Mouse (Mus musculus) ES-Bruce4 (cell line): ENCODE measurements around the gene Kcnj10. TPM values are rescaled to one million over a fixed set of nuclear protein-coding genes. Genes with fewer than 3 reads are reported as not detected.

Experiments used
- H3K27ac ChIP-seq: 2 replicates; pipeline ENCODE4 v1.5.1; 2012; ENCODE audit warnings: low read length, inconsistent platforms; ENCODE audit not compliant: insufficient read depth
- H3K27me3 ChIP-seq: 2 replicates; pipeline ENCODE4 v1.6.1; 2012; ENCODE audit warnings: mild to moderate bottlenecking, low read length, inconsistent platforms; ENCODE audit not compliant: control insufficient read depth, poor library complexity, insufficient read depth, severe bottlenecking
- H3K36me3 ChIP-seq: 2 replicates; pipeline ENCODE4 v1.6.1; 2012; ENCODE audit warnings: inconsistent platforms, mild to moderate bottlenecking, low read length, moderate library complexity; ENCODE audit not compliant: control insufficient read depth, poor library complexity, insufficient read depth, severe bottlenecking
- H3K4me1 ChIP-seq: one replicate; pipeline ENCODE4 v1.8.1; 2011; ENCODE audit warnings: low read length; ENCODE audit not compliant: control insufficient read depth, insufficient read depth
- H3K4me3 ChIP-seq: 2 replicates; pipeline ENCODE4 v1.5.1; 2011; ENCODE audit warnings: low read depth, mild to moderate bottlenecking, low read length
- H3K9ac ChIP-seq: 2 replicates; pipeline ENCODE4 v1.6.1; 2012; ENCODE audit warnings: low read depth, mild to moderate bottlenecking, inconsistent platforms; ENCODE audit not compliant: poor library complexity, severe bottlenecking
- H3K9me3 ChIP-seq: replicated peaks from 2 replicates; pipeline ENCODE4 v1.6.1; 2012; ENCODE audit warnings: mild to moderate bottlenecking, low read length, inconsistent platforms; ENCODE audit not compliant: control insufficient read depth, poor library complexity, insufficient read depth, severe bottlenecking
- CTCF ChIP-seq: IDR thresholded peaks from one replicate; pipeline ENCODE4 v1.8.1; 2011; ENCODE audit warnings: low read depth, low read length
- EP300 ChIP-seq: IDR thresholded peaks from 2 replicates; pipeline ENCODE4 v1.6.1; 2011; ENCODE audit warnings: low read depth, low read length; ENCODE audit not compliant: insufficient read depth
- POLR2A ChIP-seq: IDR thresholded peaks from one replicate; pipeline ENCODE4 v1.8.1; 2011; ENCODE audit warnings: low read length; ENCODE audit not compliant: insufficient read depth
- polyA plus RNA-seq: library from polyadenylated mRNA; stranded (reverse); fragments of >200 nt; gene quantifications from 2 replicates; pipeline ENCODE4 v1.2.4, GENCODE M21; 2011; ENCODE audit warnings: low read depth; ENCODE audit not compliant: missing spikeins, insufficient read depth, insufficient read length

Gene Kcnj10
- polyA plus RNA-seq, 1 experiment: 1.0 TPM

DNA sequence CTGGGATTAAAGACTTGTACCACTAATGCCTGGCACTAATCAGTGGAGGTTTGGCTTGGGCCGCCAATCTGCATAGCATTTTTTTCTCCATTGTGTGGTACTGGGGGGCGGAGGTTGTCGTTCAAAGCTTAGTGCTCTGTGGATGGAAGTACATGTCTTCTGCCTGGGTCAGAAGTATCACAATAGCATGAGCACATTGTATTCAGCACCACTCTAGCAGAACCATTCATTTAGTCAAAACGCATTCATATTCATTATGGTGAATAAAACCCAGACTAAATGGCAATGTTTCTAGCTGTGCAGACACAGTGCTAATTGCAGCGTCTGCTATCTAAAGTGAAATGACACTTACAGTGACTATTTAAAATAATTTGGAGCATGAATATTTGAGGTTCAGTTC, 46.2 kb downstream of the Kcnj10 start:
- TF ChIP-seq CTCF: no peak
- TF ChIP-seq POLR2A: no peak
- TF ChIP-seq EP300: no peak
- no peaks in the 10 kb centered on the region for H3K27me3 ChIP-seq
- no peak overlapping the region for H3K27ac ChIP-seq
- no peaks in the 10 kb centered on the region for H3K4me1 ChIP-seq
- H3K36me3 ChIP-seq: no peaks in the 10 kb centered on the region
- H3K9me3 ChIP-seq: no peaks in the 10 kb centered on the region
- H3K9ac ChIP-seq: no peak overlapping the region
- H3K4me3 ChIP-seq: no peak overlapping the region

GRCm38 (mm10) chr1:172390769-172391168, 49.8 kb downstream of the Kcnj10 start:
- Histone ChIP-seq H3K4me1 (no peaks in the 10 kb centered on the region), H3K27me3 (no peaks in the 10 kb centered on the region)
- TF ChIP-seq EP300: no peak
- TF ChIP-seq CTCF: no peak
- no peak for TF ChIP-seq POLR2A

DNA sequence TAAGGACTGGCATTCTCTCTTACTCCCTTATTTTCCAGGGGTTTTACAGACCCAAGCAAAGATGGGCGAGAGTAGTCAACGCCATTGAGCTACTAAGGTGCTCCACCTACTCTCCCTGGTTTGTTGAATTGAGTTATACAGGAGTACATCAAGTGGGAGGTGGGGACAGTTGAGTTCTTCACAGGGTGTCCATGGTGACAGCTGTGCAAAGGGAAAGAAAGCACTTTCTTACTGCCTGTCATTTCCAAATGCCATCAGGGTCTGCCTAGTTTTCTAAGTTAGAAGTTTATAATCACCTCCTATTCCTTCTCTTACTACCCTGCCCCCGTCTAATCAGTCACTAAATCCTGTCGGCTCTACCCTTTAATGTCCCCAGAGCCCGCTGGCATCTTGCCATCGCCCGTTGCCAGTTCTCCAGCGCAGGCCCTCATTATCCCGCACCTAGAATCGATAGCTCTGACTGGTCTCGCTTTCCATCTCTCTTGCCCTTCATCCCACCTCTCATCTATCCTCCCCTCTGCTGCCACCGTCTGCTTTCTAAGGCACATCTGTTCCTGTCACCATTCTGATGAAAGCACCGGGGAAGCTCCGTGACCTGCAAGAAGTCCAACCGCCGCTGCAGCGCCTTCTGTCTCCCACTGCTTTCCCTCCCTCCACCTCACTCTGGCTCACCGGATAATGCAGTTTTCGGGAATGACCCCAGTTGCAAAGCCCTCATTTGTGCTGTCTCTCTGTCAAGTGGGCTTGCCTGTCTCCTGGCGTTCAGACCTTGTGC, 51.0 kb downstream of the Kcnj10 start:
- Histone ChIP-seq H3K9ac (no peak overlapping the region), H3K27ac (no peak overlapping the region), H3K36me3 (no peaks in the 10 kb centered on the region), H3K4me3 (no peak overlapping the region), H3K9me3 (peaks cover 5% of the 10 kb centered on the region), H3K27me3 (no peaks in the 10 kb centered on the region), H3K4me1 (no peaks in the 10 kb centered on the region)
- no peak for TF ChIP-seq CTCF

More at GRCm38 (mm10) chr1:172390769-172391168, 49.8 kb downstream of the Kcnj10 start:
- no peaks in the 10 kb centered on the region for H3K36me3 ChIP-seq
- peaks cover 5% of the 10 kb centered on the region for H3K9me3 ChIP-seq
- no peak overlapping the region for H3K4me3 ChIP-seq
- no peak overlapping the region for H3K27ac ChIP-seq
- H3K9ac ChIP-seq: no peak overlapping the region

GRCm38 (mm10) chr1:172392643-172393170, 51.7 kb downstream of the Kcnj10 start:
- Histone ChIP-seq H3K9ac (no peak overlapping the region), H3K9me3 (peaks cover 5% of the 10 kb centered on the region), H3K36me3 (no peaks in the 10 kb centered on the region), H3K27me3 (no peaks in the 10 kb centered on the region), H3K4me3 (no peak overlapping the region), H3K27ac (no peak overlapping the region), H3K4me1 (no peaks in the 10 kb centered on the region)
- no peak for TF ChIP-seq CTCF
- TF ChIP-seq POLR2A: no peak
- TF ChIP-seq EP300: no peak

GRCm38 (mm10) chr1:172393739-172394138, 52.7 kb downstream of the Kcnj10 start:
- H3K4me1 ChIP-seq: no peaks in the 10 kb centered on the region
- H3K9ac ChIP-seq: no peak overlapping the region
- TF ChIP-seq POLR2A (no peak), CTCF (no peak), EP300 (no peak)

GRCm38 (mm10) chr1:172396996-172397752, 56.2 kb downstream of the Kcnj10 start:
- Histone ChIP-seq H3K9ac (no peak overlapping the region), H3K4me3 (no peak overlapping the region), H3K27ac (no peak overlapping the region), H3K9me3 (peaks cover 5% of the 10 kb centered on the region), H3K27me3 (no peaks in the 10 kb centered on the region), H3K4me1 (no peaks in the 10 kb centered on the region), H3K36me3 (no peaks in the 10 kb centered on the region)
- TF ChIP-seq CTCF: no peak
- TF ChIP-seq POLR2A: no peak
- no peak for TF ChIP-seq EP300

More at GRCm38 (mm10) chr1:172393739-172394138, 52.7 kb downstream of the Kcnj10 start:
- Histone ChIP-seq H3K9me3 (peaks cover 5% of the 10 kb centered on the region), H3K27me3 (no peaks in the 10 kb centered on the region), H3K36me3 (no peaks in the 10 kb centered on the region), H3K27ac (no peak overlapping the region), H3K4me3 (no peak overlapping the region)
